Mouse (Mus musculus): ENCODE results near the gene Egfr. TPM values are rescaled to one million over a fixed set of nuclear protein-coding genes. Genes with fewer than 3 reads are reported as not detected.
A peak's percentile ranks its signal among the peaks of the same experiment; 100 is the strongest.

The Egfr gene
- 10 to 100 TPM; 11.6 to 13.4 TPM for total RNA-seq (2021)
- long read RNA-seq, experiment 1, partial matches to known transcripts: 0 of 3 reads
- long read RNA-seq, experiment 1, other reads (novel, unspliced or antisense): 3 of 3 reads
- long read RNA-seq, experiment 2, partial matches to known transcripts: 2 of 2 reads
- long read RNA-seq, experiment 2, other reads (novel, unspliced or antisense): 0 of 2 reads

DNA sequence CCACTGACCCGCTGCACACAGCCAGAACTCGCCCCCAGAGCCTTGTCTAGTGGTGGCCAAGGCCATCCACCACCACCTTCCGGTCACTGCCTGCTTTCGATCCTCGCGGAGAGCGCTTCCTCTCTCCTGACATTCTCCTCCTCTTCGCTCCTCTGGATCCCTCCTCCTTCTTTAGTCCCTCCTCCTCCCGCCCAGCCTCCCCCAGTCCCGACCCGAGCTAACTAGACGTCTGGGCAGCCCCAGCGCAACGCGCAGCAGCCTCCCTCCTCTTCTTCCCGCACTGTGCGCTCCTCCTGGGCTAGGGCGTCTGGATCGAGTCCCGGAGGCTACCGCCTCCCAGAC is at the start of gene Egfr:
Gene Egfr, plus strand, starts transcription at position 197 of the 342 bp plus-strand sequence.
- peak; percentile 66 to 82 for DNase-seq
- intact Hi-C loops (cut with DNase I): loop anchor here (5.0 to 10.0 kb wide), 3 partner anchors 113 to 225 kb away; no protein-coding TSS in a partner anchor

GRCm38 (mm10) chr11:16703221-16703620 is 48.8 kb upstream of the Egfr start:
- no peak for DNase-seq
- intact Hi-C loops (cut with DNase I): no loop called here

GRCm38 (mm10) chr11:16735083-16735644 is 16.8 kb upstream of the Egfr start:
- intact Hi-C loops (cut with DNase I): no loop called here
- DNase-seq: no peak

GRCm38 (mm10) chr11:16737323-16737722 is 14.7 kb upstream of the Egfr start:
- no peak for DNase-seq
- intact Hi-C loops (cut with DNase I): no loop called here

- intact Hi-C loops (cut with DNase I): no loop called here
- DNase-seq: no peak
Observed at GRCm38 (mm10) chr11:16738691-16739090, 13.3 kb upstream of the Egfr start.

DNA sequence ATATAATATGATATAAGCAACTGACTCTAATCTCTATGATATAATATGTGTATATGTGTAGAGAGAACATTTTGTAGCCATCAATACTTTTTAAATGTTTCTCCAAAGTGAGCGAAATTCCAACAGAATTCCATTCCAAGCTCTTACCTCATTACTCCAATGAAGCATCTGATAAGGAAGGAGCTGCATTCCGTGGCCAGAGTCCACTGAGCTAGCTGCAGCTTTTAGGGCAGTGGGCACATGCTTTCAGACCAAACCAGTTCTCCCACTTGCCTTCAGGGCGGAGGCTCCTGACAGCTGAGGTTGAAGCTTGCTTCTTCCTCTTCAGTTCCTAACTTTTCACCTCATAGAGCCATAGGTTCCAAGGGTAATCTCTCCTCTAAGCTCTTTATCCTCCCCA is 12.8 kb upstream of the Egfr start:
- intact Hi-C loops (cut with DNase I): no loop called here
- DNase-seq: no peak

- no peak for DNase-seq
- intact Hi-C loops (cut with DNase I): no loop called here
Observed at GRCm38 (mm10) chr11:16740691-16741611, 11.1 kb upstream of the Egfr start.

DNA sequence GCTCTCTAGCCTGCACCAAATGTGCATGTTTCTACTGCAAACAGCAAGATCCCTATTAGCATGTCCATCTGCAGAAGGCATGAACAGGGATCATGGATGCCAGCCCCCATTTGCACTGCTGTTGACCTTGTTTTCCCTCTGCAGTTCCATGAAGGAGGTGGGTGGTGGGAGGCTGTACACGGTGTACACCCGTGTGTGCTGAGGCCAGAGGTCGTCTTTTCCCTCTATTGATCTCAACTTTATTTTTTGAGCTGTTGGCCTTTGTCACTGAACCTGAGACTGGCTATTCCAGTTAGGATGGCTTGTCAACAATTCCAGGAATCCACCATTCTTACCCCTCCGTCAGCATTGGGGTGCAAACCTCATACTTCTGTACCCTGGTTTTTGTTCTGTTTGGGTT is 9.8 kb upstream of the Egfr start:
- intact Hi-C loops (cut with DNase I): no loop called here
- DNase-seq: no peak

DNA sequence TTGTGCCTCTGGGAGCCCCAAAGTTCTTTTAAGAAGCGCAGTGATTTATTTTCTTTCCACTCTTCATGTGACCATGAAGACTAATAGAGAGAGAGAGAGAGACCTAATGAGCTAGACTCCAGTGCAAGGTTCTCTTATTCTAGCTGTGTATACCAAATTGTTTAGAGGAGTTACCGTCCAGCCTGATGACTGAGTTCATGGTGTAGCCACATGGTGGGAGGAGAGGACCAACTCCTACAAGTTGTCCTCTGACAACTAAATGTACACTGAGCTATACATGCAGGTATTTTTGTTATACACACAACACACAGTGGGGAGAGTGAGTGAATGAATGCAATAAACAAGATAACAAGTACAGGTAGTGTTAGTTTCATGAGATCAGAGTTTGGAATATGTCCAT is 9.2 kb upstream of the Egfr start:
- no peak for DNase-seq
- intact Hi-C loops (cut with DNase I): no loop called here

- intact Hi-C loops (cut with DNase I): loop anchor here (5.0 to 10.0 kb wide), 3 partner anchors 113 to 224 kb away; no protein-coding TSS in a partner anchor
- no peak for DNase-seq
Observed at GRCm38 (mm10) chr11:16751457-16751982, 483 bp upstream of the Egfr start.

DNA sequence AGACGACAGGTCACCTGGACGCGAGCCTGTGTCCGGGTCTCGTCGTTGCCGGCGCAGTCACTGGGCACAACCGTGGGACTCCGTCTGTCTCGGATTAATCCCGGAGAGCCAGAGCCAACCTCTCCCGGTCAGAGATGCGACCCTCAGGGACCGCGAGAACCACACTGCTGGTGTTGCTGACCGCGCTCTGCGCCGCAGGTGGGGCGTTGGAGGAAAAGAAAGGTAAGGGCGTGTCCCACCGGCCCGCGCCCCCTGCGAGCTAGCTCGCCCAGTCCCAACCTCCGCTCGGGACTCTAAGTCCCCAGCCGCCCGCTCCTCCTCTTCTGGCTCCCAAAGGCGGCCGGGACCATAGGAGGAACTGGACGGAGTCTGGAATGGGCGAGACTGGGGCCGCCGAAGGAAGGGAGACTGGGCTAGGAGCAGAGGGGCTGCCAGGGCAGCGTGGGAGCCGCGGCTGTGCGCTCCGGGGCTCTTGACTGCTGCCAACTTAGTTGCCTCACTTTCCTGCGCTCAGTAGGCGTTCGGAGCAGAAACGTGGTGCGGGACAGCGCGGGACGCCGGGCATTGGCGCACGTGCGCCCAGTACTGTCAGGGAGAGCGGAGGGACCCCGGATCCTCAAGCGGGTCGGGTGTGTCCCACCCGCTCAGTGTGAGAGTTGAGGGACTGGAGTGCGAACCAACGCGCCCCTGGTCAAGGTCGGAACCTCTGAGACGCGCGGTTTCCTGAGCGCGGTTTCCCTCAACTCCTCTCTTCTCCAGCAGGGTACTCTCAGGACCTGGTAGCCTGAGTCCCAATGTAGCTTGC is 548 bp downstream of the Egfr start:
- intact Hi-C loops (cut with DNase I): loop anchor here (5.0 to 10.0 kb wide), 3 partner anchors 112 to 225 kb away; no protein-coding TSS in a partner anchor
- DNase-seq: peak in 1 of 2 experiments; percentile 17

- no peak for DNase-seq
- intact Hi-C loops (cut with DNase I): loop anchor here (5.0 to 10.0 kb wide), 3 partner anchors 111 to 226 kb away; no protein-coding TSS in a partner anchor
Observed at GRCm38 (mm10) chr11:16753154-16754040, 1.4 kb downstream of the Egfr start.

GRCm38 (mm10) chr11:16759930-16760329 is 7.9 kb downstream of the Egfr start:
- DNase-seq: no peak
- intact Hi-C loops (cut with DNase I): loop anchor here (10.0 kb wide), 1 partner anchor 105 kb away; no protein-coding TSS in a partner anchor

DNA sequence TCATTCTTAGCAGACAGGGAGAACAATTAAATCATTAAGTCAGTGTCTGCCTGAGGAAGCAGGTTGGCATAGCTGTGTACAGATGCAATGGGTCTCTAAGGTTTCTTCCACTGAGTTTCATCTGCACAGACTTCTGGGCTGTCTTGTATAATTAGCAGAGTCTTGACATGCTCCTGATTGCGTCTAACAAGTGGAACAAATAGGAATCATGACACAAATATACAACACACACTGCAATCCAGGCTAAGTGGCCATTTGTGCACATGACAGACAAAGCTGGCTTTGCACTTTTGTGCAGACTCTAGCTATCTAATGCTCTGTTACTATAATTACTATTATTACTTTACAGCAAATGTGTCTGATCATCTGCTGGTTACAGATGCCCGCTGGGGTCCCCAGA is 9.2 kb downstream of the Egfr start:
- no peak for DNase-seq
- intact Hi-C loops (cut with DNase I): no loop called here

DNA sequence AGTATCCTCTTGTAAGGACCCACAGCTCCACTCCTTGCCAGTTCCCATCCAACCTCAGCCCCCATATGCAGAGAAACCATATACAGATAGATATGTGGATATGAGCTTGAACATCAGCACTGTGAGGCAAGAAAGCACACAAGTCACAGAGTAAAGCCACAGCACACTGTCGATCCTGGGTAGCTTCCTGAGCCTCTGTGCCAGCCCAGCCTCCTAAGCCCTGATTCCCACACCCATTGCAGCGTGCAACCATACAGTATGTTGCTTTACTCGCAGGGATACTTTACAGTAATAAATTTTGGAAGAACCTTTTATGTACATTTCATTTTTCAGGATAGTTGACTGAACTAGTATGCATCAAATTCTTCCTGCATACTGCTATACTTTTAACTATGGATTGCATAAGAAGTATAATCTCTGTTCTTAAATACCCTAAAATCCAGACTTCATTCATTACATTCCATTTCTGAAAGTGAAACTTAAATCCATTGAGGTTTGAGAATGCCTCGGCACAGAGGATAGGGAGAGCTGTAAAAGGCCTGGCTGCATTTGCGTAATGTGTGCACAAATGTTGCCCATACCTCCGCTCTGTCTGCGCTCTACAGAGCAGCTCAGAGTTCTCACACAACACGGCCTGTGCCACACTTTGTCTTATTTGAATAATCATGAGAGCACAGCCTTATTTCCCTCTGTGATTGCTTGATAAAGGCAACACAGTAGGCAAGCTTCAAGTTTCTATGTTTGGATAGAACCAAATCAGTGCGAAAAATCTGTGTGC is 14.2 kb downstream of the Egfr start:
- no peak for DNase-seq
- intact Hi-C loops (cut with DNase I): no loop called here

GRCm38 (mm10) chr11:16767984-16768383 is 16.0 kb downstream of the Egfr start:
- no peak for DNase-seq
- intact Hi-C loops (cut with DNase I): no loop called here

DNA sequence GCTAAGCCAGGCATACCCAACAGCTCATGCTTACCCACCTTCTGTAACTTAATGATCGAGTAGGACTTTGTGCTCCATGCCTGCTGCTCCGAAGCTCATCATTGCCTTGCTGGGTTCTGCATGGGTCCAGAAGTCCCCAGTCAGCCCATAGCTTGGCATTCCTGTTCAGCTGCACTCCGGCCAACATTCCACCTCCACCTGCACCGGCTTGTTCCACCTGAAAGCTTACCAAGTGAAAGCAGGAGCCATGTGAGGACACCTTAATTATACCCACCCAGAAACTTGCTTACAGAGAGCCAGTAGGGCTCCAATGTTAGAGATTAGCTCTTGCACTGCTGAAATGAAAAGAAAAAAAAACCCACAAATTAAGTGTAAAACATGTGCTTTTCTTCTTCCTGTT is 17.3 kb downstream of the Egfr start:
- intact Hi-C loops (cut with DNase I): no loop called here
- no peak for DNase-seq

GRCm38 (mm10) chr11:16769709-16770303 is 17.8 kb downstream of the Egfr start:
- intact Hi-C loops (cut with DNase I): no loop called here
- no peak for DNase-seq

Measured in gastrocnemius, postnatal 36 days (tissue).